Mouse (Mus musculus): ENCODE measurements at regions not wholly inside any gene's neighbourhood (a gene's known extent, or its start where the extent isn't known, plus 50 kb on each side); places are given as distances from the start of the nearest gene placed in this dataset.
A peak's percentile ranks its signal among the peaks of the same experiment; 100 is the strongest.

- H3K9ac ChIP-seq (replicated peaks; ENCODE audit: low read length, poor library complexity, severe bottlenecking) = no peak overlapping the region
- no peak overlapping the region for H3K4me3 ChIP-seq (ENCODE audit: low read depth, low read length)
- no peaks in the 10 kb centered on the region for H3K27me3 ChIP-seq (ENCODE audit: insufficient read depth, low read length)
- H3K4me2 ChIP-seq (ENCODE audit: low read depth, low read length, poor library complexity, severe bottlenecking) = no peak overlapping the region
- no peak overlapping the region for H3K27ac ChIP-seq (ENCODE audit: low read depth, low read length)
- no peak for TF ChIP-seq CTCF (IDR thresholded peaks at IDR 0.05)
- H3K4me1 ChIP-seq (ENCODE audit: insufficient read depth, low read length) = no peaks in the 10 kb centered on the region
- DNase-seq (ENCODE audit: low spot score) (no peak), ATAC-seq (ENCODE audit: low FRiP score) (no peak)
- 61% methylated on average over 5 of the region's 5 CpGs for WGBS
- no peaks in the 10 kb centered on the region for H3K9me3 ChIP-seq (ENCODE audit: low read length)
- no peaks in the 10 kb centered on the region for H3K36me3 ChIP-seq (ENCODE audit: insufficient read depth, low read length)
Observed at GRCm38 (mm10) chr13:51326128-51326527, 82.3 kb upstream of the S1pr3 start.

GRCm38 (mm10) chr13:51328131-51328970 is 80.1 kb upstream of the S1pr3 start:
- ATAC-seq (ENCODE audit: low FRiP score) (0 out of 2 replicates have a peak, but pooled peaks have one; percentile 22), DNase-seq (ENCODE audit: low spot score) (no peak)
- H3K4me2 ChIP-seq (ENCODE audit: low read depth, low read length, poor library complexity, severe bottlenecking) = no peak overlapping the region
- no peak for TF ChIP-seq CTCF (IDR thresholded peaks at IDR 0.05)
- no peak overlapping the region for H3K27ac ChIP-seq (ENCODE audit: low read depth, low read length)
- H3K9ac ChIP-seq (replicated peaks; ENCODE audit: low read length, poor library complexity, severe bottlenecking) = no peak overlapping the region
- H3K4me1 ChIP-seq (ENCODE audit: insufficient read depth, low read length) = no peaks in the 10 kb centered on the region
- no peak overlapping the region for H3K4me3 ChIP-seq (ENCODE audit: low read depth, low read length)
- no peaks in the 10 kb centered on the region for H3K27me3 ChIP-seq (ENCODE audit: insufficient read depth, low read length)
- 60% methylated on average over 15 of the region's 15 CpGs for WGBS
- H3K36me3 ChIP-seq (ENCODE audit: insufficient read depth, low read length) = no peaks in the 10 kb centered on the region
- H3K9me3 ChIP-seq (ENCODE audit: low read length) = no peaks in the 10 kb centered on the region

GRCm38 (mm10) chr13:51328971-51329346 is 79.5 kb upstream of the S1pr3 start:
- no peaks in the 10 kb centered on the region for H3K36me3 ChIP-seq (ENCODE audit: insufficient read depth, low read length)
- no peak overlapping the region for H3K9ac ChIP-seq (replicated peaks; ENCODE audit: low read length, poor library complexity, severe bottlenecking)
- no peaks in the 10 kb centered on the region for H3K4me1 ChIP-seq (ENCODE audit: insufficient read depth, low read length)
- TF ChIP-seq CTCF (IDR thresholded peaks at IDR 0.05) = no peak
- no peaks in the 10 kb centered on the region for H3K9me3 ChIP-seq (ENCODE audit: low read length)
- H3K4me2 ChIP-seq (ENCODE audit: low read depth, low read length, poor library complexity, severe bottlenecking) = no peak overlapping the region
- no peak for DNase-seq (ENCODE audit: low spot score)
- H3K4me3 ChIP-seq (ENCODE audit: low read depth, low read length) = no peak overlapping the region
- peak; percentile 64 for ATAC-seq (ENCODE audit: low FRiP score)
- no peaks in the 10 kb centered on the region for H3K27me3 ChIP-seq (ENCODE audit: insufficient read depth, low read length)
- H3K27ac ChIP-seq (ENCODE audit: low read depth, low read length) = no peak overlapping the region
- 61% methylated on average over 8 of the region's 8 CpGs for WGBS

- Histone ChIP-seq H3K36me3 (ENCODE audit: insufficient read depth, low read length) (no peaks in the 10 kb centered on the region), H3K27ac (ENCODE audit: low read depth, low read length) (no peak overlapping the region), H3K27me3 (ENCODE audit: insufficient read depth, low read length) (no peaks in the 10 kb centered on the region), H3K9me3 (ENCODE audit: low read length) (no peaks in the 10 kb centered on the region), H3K4me3 (ENCODE audit: low read depth, low read length) (no peak overlapping the region), H3K4me2 (ENCODE audit: low read depth, low read length, poor library complexity, severe bottlenecking) (no peak overlapping the region), H3K9ac (replicated peaks; ENCODE audit: low read length, poor library complexity, severe bottlenecking) (no peak overlapping the region), H3K4me1 (ENCODE audit: insufficient read depth, low read length) (no peaks in the 10 kb centered on the region)
- no peak for TF ChIP-seq CTCF (IDR thresholded peaks at IDR 0.05)
- DNase-seq (ENCODE audit: low spot score) (no peak), ATAC-seq (ENCODE audit: low FRiP score) (no peak)
Observed at GRCm38 (mm10) chr13:51329717-51330116, 78.7 kb upstream of the S1pr3 start.

GRCm38 (mm10) chr13:51332271-51332670 is 76.2 kb upstream of the S1pr3 start:
- no peak for DNase-seq (ENCODE audit: low spot score)
- Histone ChIP-seq H3K36me3 (ENCODE audit: insufficient read depth, low read length) (no peaks in the 10 kb centered on the region), H3K4me1 (ENCODE audit: insufficient read depth, low read length) (no peaks in the 10 kb centered on the region), H3K9me3 (ENCODE audit: low read length) (no peaks in the 10 kb centered on the region), H3K4me2 (ENCODE audit: low read depth, low read length, poor library complexity, severe bottlenecking) (no peak overlapping the region), H3K9ac (replicated peaks; ENCODE audit: low read length, poor library complexity, severe bottlenecking) (no peak overlapping the region), H3K27ac (ENCODE audit: low read depth, low read length) (no peak overlapping the region), H3K27me3 (ENCODE audit: insufficient read depth, low read length) (no peaks in the 10 kb centered on the region), H3K4me3 (ENCODE audit: low read depth, low read length) (no peak overlapping the region)
- 86% methylated on average over 7 of the region's 7 CpGs for whole genome bisulfite sequencing
- TF ChIP-seq CTCF (IDR thresholded peaks at IDR 0.05) = no peak
- no peak for ATAC-seq (ENCODE audit: low FRiP score)

- 88% methylated on average over 5 of the region's 5 CpGs for WGBS
- no peak overlapping the region for H3K9ac ChIP-seq (replicated peaks; ENCODE audit: low read length, poor library complexity, severe bottlenecking)
- no peaks in the 10 kb centered on the region for H3K27me3 ChIP-seq (ENCODE audit: insufficient read depth, low read length)
- no peak overlapping the region for H3K27ac ChIP-seq (ENCODE audit: low read depth, low read length)
- TF ChIP-seq CTCF (IDR thresholded peaks at IDR 0.05) = no peak
- no peaks in the 10 kb centered on the region for H3K4me1 ChIP-seq (ENCODE audit: insufficient read depth, low read length)
- ATAC-seq (ENCODE audit: low FRiP score) = no peak
- DNase-seq (ENCODE audit: low spot score) = no peak
- H3K4me2 ChIP-seq (ENCODE audit: low read depth, low read length, poor library complexity, severe bottlenecking) = no peak overlapping the region
- no peaks in the 10 kb centered on the region for H3K9me3 ChIP-seq (ENCODE audit: low read length)
- H3K4me3 ChIP-seq (ENCODE audit: low read depth, low read length) = no peak overlapping the region
- no peaks in the 10 kb centered on the region for H3K36me3 ChIP-seq (ENCODE audit: insufficient read depth, low read length)
Observed at GRCm38 (mm10) chr13:51333481-51333880, 75.0 kb upstream of the S1pr3 start.

Measured in midbrain, postnatal 0 days (tissue).